Mouse (Mus musculus): Measurements from ENCODE around the gene Itpk1. TPM values are rescaled to one million over a fixed set of nuclear protein-coding genes. Genes with fewer than 3 reads are reported as not detected.

Itpk1 gene
- total RNA-seq (2015; ENCODE audit: low replicate concordance) (2.5 TPM in 1 of 2 replicates, not detected in the other), total RNA-seq (2017; ENCODE audit: low replicate concordance) (0.64 and 0.98 TPM in 2 replicates)

GRCm38 (mm10) chr12:102704457-102705198 is at the start of gene Itpk1:
Gene Itpk1, minus strand, starts transcription at chr12:102704930.
- ATAC-seq (replicated peaks; ENCODE audit: low FRiP score, poor library complexity, severe bottlenecking) = peak; percentile 75

- no peak for ATAC-seq (replicated peaks; ENCODE audit: low FRiP score, poor library complexity, severe bottlenecking)
These were observed 43.5 kb upstream of the Itpk1 start for GRCm38 (mm10) chr12:102748256-102748655.

GRCm38 (mm10) chr12:102744839-102745238 is 40.1 kb upstream of the Itpk1 start:
- ATAC-seq (replicated peaks; ENCODE audit: low FRiP score, poor library complexity, severe bottlenecking) = no peak

GRCm38 (mm10) chr12:102743589-102744574 is 39.2 kb upstream of the Itpk1 start, which contains the start of the genes Moap1 and Tmem251:
Gene Moap1, minus strand, starts transcription at chr12:102743661.
Gene Tmem251, plus strand, starts transcription at chr12:102743762.
- peak; percentile 97 for ATAC-seq (replicated peaks; ENCODE audit: low FRiP score, poor library complexity, severe bottlenecking)

- peak; percentile 72 for ATAC-seq (replicated peaks; ENCODE audit: low FRiP score, poor library complexity, severe bottlenecking)
These were observed 38.4 kb upstream of the Itpk1 start for GRCm38 (mm10) chr12:102743036-102743588.

GRCm38 (mm10) chr12:102742056-102742455 is 37.3 kb upstream of the Itpk1 start:
- ATAC-seq (replicated peaks; ENCODE audit: low FRiP score, poor library complexity, severe bottlenecking) = no peak

- no peak for ATAC-seq (replicated peaks; ENCODE audit: low FRiP score, poor library complexity, severe bottlenecking)
These were observed 35.6 kb upstream of the Itpk1 start for GRCm38 (mm10) chr12:102740285-102740684.

- ATAC-seq (replicated peaks; ENCODE audit: low FRiP score, poor library complexity, severe bottlenecking) = no peak
These were observed 34.4 kb upstream of the Itpk1 start for GRCm38 (mm10) chr12:102739096-102739495.

- peak; percentile 70; the same call in 1 of the 2 replicates for ATAC-seq (replicated peaks; ENCODE audit: low FRiP score, poor library complexity, severe bottlenecking)
These were observed 28.7 kb upstream of the Itpk1 start for GRCm38 (mm10) chr12:102733381-102733780.

GRCm38 (mm10) chr12:102730798-102731619 is 26.3 kb upstream of the Itpk1 start:
- ATAC-seq (replicated peaks; ENCODE audit: low FRiP score, poor library complexity, severe bottlenecking) = no peak

- peak; percentile 65 for ATAC-seq (replicated peaks; ENCODE audit: low FRiP score, poor library complexity, severe bottlenecking)
These were observed 25.4 kb upstream of the Itpk1 start for GRCm38 (mm10) chr12:102729855-102730797.

GRCm38 (mm10) chr12:102725761-102726175 is 21.0 kb upstream of the Itpk1 start:
- ATAC-seq (replicated peaks; ENCODE audit: low FRiP score, poor library complexity, severe bottlenecking) = no peak

GRCm38 (mm10) chr12:102725146-102725545 is 20.4 kb upstream of the Itpk1 start:
- no peak for ATAC-seq (replicated peaks; ENCODE audit: low FRiP score, poor library complexity, severe bottlenecking)

- ATAC-seq (replicated peaks; ENCODE audit: low FRiP score, poor library complexity, severe bottlenecking) = no peak
These were observed 19.1 kb upstream of the Itpk1 start for GRCm38 (mm10) chr12:102723861-102724260.

GRCm38 (mm10) chr12:102722966-102723365 is 18.2 kb upstream of the Itpk1 start:
- no peak for ATAC-seq (replicated peaks; ENCODE audit: low FRiP score, poor library complexity, severe bottlenecking)

- no peak for ATAC-seq (replicated peaks; ENCODE audit: low FRiP score, poor library complexity, severe bottlenecking)
These were observed 17.7 kb upstream of the Itpk1 start for GRCm38 (mm10) chr12:102722451-102722850.

- no peak for ATAC-seq (replicated peaks; ENCODE audit: low FRiP score, poor library complexity, severe bottlenecking)
These were observed 15.0 kb upstream of the Itpk1 start for GRCm38 (mm10) chr12:102719552-102720315.

Measured in erythroid progenitor cell, adult 5-6 weeks (primary cell).